Mouse (Mus musculus): Measurements from ENCODE around the gene Pdxk.
A peak's percentile ranks its signal among the peaks of the same experiment; 100 is the strongest.
"Not testable (repeated sequence)": the region's sequence is repeated elsewhere in the genome, so short reads cannot be mapped to it uniquely, and the experiment has no call there.

The Pdxk gene

DNA sequence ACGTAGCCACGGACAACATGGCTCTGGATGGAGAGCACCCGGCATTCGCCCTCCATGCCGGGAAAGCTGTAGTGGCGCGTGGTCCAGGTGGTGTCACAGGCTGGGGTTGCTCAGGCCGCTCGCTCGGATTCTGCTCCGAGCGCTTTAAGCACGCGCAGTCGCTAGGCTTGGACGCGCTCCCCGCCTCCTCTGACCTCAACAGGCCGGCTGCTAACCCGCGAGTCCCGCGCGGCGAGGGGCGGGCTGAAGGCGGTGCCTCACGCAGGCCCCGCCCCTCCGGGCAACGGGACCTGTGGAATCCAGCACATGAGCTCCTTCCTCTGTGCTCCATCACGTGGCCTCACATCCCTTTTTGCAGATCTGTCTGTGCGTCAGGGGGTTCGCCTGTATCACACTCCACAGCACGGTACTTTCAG is at the start of gene Pdxk:
TSS of gene Pdxk (minus strand) at position 184 of the 416 bp plus-strand sequence.
- DNase-seq (ENCODE audit: low spot score) = peak; percentile 91

DNA sequence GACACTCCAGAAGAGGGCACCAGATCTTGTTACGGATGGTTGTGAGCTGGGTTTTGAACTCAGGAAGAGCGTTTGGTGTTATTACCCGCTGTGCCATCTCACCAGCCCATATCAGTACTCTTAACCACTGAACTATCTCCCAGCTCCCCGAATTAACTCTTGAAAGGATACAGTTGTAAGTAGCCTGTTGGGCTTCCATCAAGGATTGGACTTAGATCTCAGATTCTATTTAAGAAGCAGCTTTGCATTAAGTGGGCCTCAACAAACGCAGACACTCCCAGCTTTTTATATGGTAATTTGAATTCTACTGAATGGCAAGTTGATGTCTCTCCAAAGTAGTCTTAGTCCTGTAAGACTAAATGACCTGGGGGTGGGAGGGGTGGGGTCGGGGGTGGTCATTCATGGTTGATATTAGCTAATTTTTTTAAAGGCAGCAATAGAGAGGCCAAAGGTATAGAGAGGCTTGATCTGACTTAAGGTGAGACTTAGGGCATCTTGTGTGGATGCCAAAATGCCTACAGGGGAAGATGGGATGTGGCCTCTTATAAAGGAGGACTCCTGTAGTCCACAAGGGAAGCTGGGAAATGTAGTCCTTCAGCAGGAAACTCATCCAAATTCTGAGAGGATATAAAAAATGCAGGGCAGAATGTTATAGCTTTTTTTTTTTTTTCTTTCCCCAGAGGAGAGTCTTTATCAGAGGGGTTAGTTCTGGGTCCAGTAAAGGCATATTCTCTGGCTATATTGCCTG is 38.4 kb upstream of the Pdxk start:
- no peak for DNase-seq (ENCODE audit: low spot score)

- peak; percentile 44 for DNase-seq (ENCODE audit: low spot score)
These were observed 22.8 kb upstream of the Pdxk start for GRCm38 (mm10) chr10:78487431-78488086.

DNA sequence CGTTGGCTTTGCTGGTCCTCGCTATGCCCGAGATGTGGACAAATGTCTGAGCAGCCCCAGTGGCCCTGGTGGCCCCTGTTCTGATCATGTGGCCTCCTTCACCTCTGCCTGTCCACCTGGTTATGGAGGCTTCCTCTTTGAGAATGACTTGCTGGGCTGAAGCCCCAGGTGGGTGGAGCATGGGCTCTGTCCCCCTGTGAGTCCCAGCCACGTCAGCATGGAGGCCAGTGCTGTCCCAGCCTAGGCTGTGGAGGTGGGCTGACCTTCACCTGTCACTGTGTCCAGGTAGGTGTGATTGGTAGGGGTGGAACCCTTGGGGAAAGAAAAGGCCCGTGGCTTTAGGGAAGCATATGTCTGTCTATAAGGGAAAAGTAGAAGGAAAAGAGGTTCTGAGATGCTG is 22.1 kb upstream of the Pdxk start:
- DNase-seq (ENCODE audit: low spot score) = no peak

DNA sequence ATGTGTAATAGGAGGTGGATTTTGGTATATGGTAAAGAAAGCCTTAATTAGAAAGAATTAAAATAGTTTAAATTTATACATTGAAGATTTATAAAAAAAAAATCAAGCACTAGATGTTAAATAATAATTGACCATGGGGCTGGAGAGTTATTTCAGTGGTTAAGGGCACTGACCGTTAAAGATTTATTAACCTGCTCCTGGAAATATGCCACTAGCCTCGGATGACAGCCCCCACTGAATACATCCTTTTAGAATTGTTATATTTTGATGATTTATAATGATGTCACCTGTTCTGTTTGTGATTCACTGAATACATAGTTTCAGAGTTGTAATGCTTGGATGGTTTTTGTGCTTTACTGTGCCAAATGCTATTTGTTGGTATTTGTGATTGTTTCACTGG is 20.6 kb upstream of the Pdxk start:
- DNase-seq (ENCODE audit: low spot score) = not testable (repeated sequence)

GRCm38 (mm10) chr10:78481928-78482499 is 17.2 kb upstream of the Pdxk start:
- no peak for DNase-seq (ENCODE audit: low spot score)

DNA sequence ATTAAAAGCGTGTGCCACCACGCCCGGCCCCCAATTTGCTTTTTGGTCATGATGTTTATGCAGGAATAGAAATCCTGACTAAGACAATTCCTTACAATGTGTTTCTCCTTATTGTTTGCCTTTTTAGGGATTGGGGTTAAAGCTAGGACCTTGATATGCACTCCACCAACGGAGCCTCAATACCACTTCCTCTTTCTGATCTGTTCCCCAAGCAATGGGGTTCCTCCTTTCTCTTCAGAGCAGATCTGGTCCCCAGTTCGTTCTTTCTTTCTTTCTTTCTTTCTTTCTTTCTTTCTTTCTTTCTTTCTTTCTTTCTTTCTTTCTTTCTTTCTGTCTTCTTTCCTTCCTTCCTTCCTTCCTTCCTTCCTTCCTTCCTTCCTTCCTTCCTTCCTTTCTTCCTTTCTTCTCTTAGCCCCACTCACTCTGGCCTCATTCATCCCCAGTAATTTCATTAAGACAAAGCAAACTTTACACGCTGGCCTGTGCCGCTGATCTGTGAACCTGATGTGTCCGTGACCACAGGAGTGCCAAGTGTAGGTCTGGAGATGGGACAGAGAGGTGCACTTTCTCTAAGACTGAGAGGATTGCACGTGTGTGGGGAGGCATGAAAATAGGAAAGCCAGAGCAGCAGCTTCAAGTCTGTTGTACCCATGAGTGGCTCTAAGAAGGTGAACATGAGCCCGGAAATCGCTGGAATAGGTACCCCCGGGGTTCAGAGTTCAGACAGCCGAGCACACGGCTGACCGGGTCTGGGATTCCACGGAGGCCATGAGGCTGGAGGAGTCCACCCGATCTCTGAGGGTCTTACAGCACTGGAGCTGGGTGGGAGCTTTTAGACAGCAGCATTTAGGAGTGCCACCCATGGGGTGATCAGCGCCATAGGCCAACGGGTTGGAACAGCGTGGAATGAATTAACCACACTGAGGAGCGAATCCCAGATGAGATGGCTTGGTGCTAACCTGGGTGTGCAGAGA is 16.5 kb upstream of the Pdxk start:
- DNase-seq (ENCODE audit: low spot score) = no peak

DNA sequence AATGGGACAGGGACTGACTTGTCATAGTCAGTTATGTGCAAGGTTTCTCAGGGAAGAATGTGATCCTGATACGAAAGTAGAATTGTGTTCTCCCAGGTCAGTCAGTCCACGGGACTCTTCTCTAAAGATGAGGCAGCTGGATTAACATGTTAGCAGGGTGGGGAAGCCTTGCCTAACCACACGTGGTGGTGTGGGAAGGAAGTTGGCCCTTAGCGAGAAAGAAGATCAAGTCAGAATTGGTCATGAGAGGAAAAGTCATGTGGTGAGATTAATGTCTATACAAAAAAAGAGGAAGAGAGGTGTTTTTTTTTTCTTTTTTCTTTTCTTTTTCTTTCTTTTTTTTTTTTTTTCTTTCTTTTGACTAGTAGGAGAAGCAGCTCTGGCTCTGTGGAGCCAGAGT is 12.0 kb upstream of the Pdxk start:
- DNase-seq (ENCODE audit: low spot score) = no peak

- no peak for DNase-seq (ENCODE audit: low spot score)
These were observed 10.0 kb upstream of the Pdxk start for GRCm38 (mm10) chr10:78474759-78475158.

GRCm38 (mm10) chr10:78473434-78473833 is 8.7 kb upstream of the Pdxk start:
- no peak for DNase-seq (ENCODE audit: low spot score)

DNA sequence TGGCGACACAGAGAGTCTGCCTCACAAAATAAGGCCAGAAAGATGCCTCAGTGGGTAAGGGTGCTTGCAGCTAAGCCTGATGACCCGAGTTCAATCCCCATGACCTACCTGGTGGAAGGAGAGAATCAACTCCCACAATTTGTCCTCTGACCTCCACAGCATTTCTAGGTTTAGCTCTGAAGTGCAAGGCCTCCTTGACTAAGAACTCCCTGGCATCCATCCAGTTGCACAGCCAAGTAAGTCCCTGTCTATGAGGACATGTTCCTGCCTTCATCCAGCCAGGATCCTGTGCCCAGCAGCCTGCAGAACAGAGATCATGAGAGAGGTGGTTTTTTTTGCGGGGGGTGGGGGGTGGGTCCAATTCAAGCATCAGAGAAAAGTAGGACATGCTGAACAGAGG is 7.3 kb upstream of the Pdxk start:
- no peak for DNase-seq (ENCODE audit: low spot score)

DNA sequence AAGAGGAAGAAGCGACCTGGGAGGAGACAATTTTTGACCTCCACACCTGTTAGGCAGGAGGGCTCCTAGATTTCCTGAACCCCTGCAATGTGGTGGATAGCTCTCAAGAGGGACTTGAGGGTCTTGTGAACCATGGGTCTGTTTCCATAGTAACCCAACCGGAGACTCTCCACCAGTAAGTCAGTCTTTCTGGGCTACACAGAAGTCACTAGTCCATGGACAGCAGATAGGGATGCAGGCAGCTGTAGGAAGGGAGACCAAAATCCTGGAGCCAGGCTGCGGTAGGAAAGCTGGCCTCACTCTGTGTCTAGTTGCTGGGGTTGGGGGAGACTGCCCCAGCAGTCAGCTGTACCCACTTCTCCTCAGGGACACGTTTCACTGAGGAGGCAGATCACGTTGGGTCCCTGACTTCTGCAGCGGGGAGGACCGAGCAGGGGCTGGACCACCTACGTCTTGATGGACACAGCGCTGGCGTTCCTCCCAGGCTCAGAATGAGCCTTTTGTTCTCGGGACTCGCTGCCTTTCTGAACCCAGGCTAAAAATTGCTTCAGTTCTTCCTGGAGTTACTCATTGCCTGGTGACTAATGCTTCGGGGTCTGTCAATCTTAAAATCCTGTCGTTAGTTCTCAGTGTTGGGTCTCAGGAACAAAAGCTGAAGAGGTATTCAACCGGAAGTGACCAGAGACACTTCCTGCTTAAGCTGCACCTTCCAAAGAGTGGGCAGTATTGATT is 6.0 kb upstream of the Pdxk start:
- DNase-seq (ENCODE audit: low spot score) = peak; percentile 30

- no peak for DNase-seq (ENCODE audit: low spot score)
These were observed 3.1 kb upstream of the Pdxk start for GRCm38 (mm10) chr10:78467761-78468310.

DNA sequence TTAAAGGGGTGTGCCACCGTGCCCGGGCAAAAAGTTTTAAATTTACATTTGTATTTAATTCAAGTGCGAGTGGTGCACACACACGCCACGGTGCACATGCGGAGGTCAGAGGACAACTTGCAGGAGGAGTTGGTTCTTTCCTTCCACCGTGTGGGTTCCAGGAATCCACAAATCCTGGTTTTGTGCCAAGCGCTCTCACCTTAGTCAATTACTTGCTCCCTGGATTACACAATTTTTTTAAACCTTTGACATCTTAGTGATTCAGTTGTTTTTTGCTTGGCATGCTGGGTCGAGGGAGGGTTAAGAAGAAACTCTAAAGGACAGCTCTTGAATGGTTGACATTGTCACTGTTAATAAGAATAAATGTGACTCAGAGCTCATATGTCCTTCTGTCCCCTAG is 1.9 kb upstream of the Pdxk start:
- DNase-seq (ENCODE audit: low spot score) = no peak

- no peak for DNase-seq (ENCODE audit: low spot score)
These were observed 697 bp upstream of the Pdxk start for GRCm38 (mm10) chr10:78465472-78465871.

DNA sequence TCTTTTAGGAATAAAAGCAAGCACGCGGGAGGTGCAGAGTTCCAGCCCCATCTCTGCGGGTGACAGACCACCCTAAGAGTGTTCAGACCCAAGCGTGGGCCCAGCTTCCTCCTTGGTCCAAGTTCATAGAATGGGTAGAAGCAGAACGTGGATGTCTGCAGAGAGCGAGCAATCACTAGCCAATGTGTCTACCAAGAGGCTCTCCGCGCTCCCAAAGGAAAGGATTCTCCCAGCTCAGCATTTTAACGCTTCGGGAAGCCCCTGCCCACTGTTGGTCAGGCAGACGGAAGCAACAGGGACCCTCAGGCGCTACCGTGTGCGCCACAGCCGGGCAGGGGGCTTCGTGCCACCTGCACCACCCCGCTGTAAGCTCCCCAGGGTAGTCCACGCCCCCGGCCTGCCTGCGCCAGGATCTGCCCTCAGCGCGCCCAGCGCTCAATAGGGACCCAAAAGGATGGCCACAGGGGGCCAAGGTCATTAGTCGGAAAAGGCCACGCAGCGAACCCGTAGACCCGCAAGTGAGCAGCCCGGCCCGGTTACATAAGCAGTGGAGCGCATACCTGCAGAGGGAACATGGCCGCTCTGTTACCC is 479 bp downstream of the Pdxk start:
- no peak for DNase-seq (ENCODE audit: low spot score)

DNA sequence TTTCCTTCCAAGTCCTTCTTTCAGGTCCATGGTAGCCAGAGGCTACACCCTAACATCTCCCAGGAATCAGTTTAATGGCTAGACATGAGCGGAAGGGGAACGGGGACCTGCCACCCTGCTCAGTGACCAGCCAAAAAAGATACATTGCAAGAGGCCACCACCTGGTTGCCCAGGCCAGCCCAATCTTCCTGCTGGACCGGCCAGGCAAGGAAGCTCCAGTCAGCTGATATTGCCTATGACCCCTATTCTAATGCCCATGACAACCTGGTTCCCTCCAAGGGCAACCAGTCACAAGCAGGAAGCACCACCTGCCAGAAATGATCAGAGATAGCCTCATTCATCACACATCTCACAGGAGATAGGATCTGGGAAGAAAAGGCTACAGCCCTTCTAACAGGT is 1.0 kb downstream of the Pdxk start:
- no peak for DNase-seq (ENCODE audit: low spot score)

DNA sequence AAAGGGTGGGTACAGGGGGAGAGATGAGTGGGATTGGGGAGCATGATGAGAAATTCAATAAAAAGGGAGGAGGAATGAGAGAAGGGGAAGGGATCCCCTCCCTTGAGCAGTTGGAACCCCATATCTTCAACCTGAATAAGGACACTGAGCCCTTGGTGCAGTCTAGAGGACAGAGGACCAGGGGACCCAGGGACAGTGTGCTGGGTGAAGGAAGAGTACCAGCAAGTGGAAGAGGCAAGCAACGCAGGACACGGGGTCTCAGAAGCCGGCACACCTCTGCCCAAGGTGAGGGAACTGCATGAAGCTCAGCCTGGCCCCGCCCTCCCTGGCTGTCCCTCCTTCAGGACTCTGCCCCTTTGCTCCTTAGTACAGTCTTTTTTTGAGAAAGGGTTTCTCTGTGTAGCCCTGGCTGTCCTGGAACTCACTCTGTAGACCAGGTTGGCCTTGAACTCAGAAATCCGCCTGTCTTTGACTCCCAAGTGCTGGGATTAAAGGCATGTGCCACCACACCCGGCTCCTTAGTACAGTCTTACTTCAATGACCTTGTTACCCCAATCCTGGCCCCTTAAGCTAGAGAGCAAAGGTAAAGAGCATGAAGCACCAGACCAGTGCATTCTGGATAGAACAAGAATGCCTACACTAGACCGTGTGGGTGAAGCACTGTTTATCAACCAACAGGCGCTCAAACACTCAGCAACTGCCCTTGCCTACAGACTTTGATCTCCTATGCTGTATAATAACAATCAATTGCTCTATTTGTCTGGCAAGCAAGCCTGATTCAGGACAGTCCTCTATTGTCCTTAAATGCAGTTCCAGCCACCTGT is 1.6 kb downstream of the Pdxk start:
- DNase-seq (ENCODE audit: low spot score) = no peak

DNA sequence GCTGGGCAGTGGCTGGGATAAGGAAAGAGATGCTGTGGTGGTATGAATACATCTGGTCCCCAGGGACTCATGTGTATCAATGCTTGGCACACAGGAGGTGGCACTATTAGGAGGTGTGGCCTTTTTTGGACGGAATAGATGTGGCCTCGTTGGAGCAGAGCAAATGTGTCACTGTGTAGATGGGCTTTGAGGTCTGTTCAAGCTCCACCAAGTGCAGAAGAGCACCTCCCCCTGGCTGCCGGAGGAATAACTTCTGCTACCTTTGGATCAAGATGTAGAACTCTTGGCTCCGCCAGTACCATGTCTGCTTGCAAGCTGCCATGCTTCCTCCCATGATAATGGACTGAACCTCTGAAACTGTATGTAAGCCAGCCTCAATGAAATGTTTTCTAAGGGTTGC is 3.0 kb downstream of the Pdxk start:
- no peak for DNase-seq (ENCODE audit: low spot score)

GRCm38 (mm10) chr10:78460463-78460862 is 4.3 kb downstream of the Pdxk start:
- peak; percentile 43 for DNase-seq (ENCODE audit: low spot score)
